Mouse (Mus musculus): ENCODE measurements around the gene Abcb4. TPM values are rescaled to one million over a fixed set of nuclear protein-coding genes. Genes with fewer than 3 reads are reported as not detected.
A peak's percentile ranks its signal among the peaks of the same experiment; 100 is the strongest.

Abcb4 gene
- polyA plus RNA-seq, 1 experiment, result 0.42 TPM

GRCm38 (mm10) chr5:8985470-8985869 lies 92.0 kb downstream of the Abcb4 start:
- Histone ChIP-seq H3K4me1 (ENCODE audit: control insufficient read depth, insufficient read depth, low read length) (no peaks in the 10 kb centered on the region), H3K36me3 (ENCODE audit: control insufficient read depth, insufficient read depth, low read length, poor library complexity, severe bottlenecking) (peaks cover 5% of the 10 kb centered on the region; the same call in 1 of the 2 replicates), H3K9ac (ENCODE audit: low read depth, poor library complexity, severe bottlenecking) (no peak overlapping the region), H3K27ac (ENCODE audit: insufficient read depth, low read length) (no peak overlapping the region), H3K4me3 (ENCODE audit: low read depth, low read length) (no peak overlapping the region), H3K9me3 (replicated peaks; ENCODE audit: control insufficient read depth, insufficient read depth, low read length, poor library complexity, severe bottlenecking) (no peaks in the 10 kb centered on the region), H3K27me3 (ENCODE audit: control insufficient read depth, insufficient read depth, low read length, poor library complexity, severe bottlenecking) (no peaks in the 10 kb centered on the region)
- TF ChIP-seq EP300 (IDR thresholded peaks at IDR 0.05; ENCODE audit: insufficient read depth, low read depth, low read length) (no peak), POLR2A (IDR thresholded peaks at IDR 0.05; ENCODE audit: insufficient read depth, low read length) (no peak)

GRCm38 (mm10) chr5:8987925-8988324 lies 94.4 kb downstream of the Abcb4 start:
- H3K27ac ChIP-seq (ENCODE audit: insufficient read depth, low read length), result no peak overlapping the region
- H3K36me3 ChIP-seq (ENCODE audit: control insufficient read depth, insufficient read depth, low read length, poor library complexity, severe bottlenecking), result 0 out of 2 replicates have a peak, but pooled peaks cover 5% of the 10 kb centered on the region
- no peak overlapping the region for H3K9ac ChIP-seq (ENCODE audit: low read depth, poor library complexity, severe bottlenecking)
- H3K27me3 ChIP-seq (ENCODE audit: control insufficient read depth, insufficient read depth, low read length, poor library complexity, severe bottlenecking), result no peaks in the 10 kb centered on the region
- H3K9me3 ChIP-seq (replicated peaks; ENCODE audit: control insufficient read depth, insufficient read depth, low read length, poor library complexity, severe bottlenecking), result no peaks in the 10 kb centered on the region
- no peaks in the 10 kb centered on the region for H3K4me1 ChIP-seq (ENCODE audit: control insufficient read depth, insufficient read depth, low read length)
- no peak overlapping the region for H3K4me3 ChIP-seq (ENCODE audit: low read depth, low read length)
- TF ChIP-seq CTCF (IDR thresholded peaks at IDR 0.05; ENCODE audit: low read depth, low read length), result no peak
- no peak for TF ChIP-seq EP300 (IDR thresholded peaks at IDR 0.05; ENCODE audit: insufficient read depth, low read depth, low read length)
- no peak for TF ChIP-seq POLR2A (IDR thresholded peaks at IDR 0.05; ENCODE audit: insufficient read depth, low read length)

- H3K4me3 ChIP-seq (ENCODE audit: low read depth, low read length), result no peak overlapping the region
- H3K9me3 ChIP-seq (replicated peaks; ENCODE audit: control insufficient read depth, insufficient read depth, low read length, poor library complexity, severe bottlenecking), result no peaks in the 10 kb centered on the region
- 0 out of 2 replicates have a peak, but pooled peaks cover 5% of the 10 kb centered on the region for H3K36me3 ChIP-seq (ENCODE audit: control insufficient read depth, insufficient read depth, low read length, poor library complexity, severe bottlenecking)
- 0 out of 2 replicates have a peak overlapping the region, but pooled peaks have one; percentile 1 for H3K9ac ChIP-seq (ENCODE audit: low read depth, poor library complexity, severe bottlenecking)
- TF ChIP-seq POLR2A (IDR thresholded peaks at IDR 0.05; ENCODE audit: insufficient read depth, low read length) (no peak), EP300 (IDR thresholded peaks at IDR 0.05; ENCODE audit: insufficient read depth, low read depth, low read length) (no peak), CTCF (IDR thresholded peaks at IDR 0.05; ENCODE audit: low read depth, low read length) (peak; percentile 16)
- no peak overlapping the region for H3K27ac ChIP-seq (ENCODE audit: insufficient read depth, low read length)
- H3K4me1 ChIP-seq (ENCODE audit: control insufficient read depth, insufficient read depth, low read length), result no peaks in the 10 kb centered on the region
- H3K27me3 ChIP-seq (ENCODE audit: control insufficient read depth, insufficient read depth, low read length, poor library complexity, severe bottlenecking), result no peaks in the 10 kb centered on the region
Observed at GRCm38 (mm10) chr5:8990526-8990925, 97.0 kb downstream of the Abcb4 start.

GRCm38 (mm10) chr5:8991626-8992025 lies 98.1 kb downstream of the Abcb4 start:
- Histone ChIP-seq H3K4me3 (ENCODE audit: low read depth, low read length) (peak overlapping the region; percentile 17; the same call in 1 of the 2 replicates), H3K27ac (ENCODE audit: insufficient read depth, low read length) (no peak overlapping the region), H3K27me3 (ENCODE audit: control insufficient read depth, insufficient read depth, low read length, poor library complexity, severe bottlenecking) (no peaks in the 10 kb centered on the region), H3K9ac (ENCODE audit: low read depth, poor library complexity, severe bottlenecking) (no peak overlapping the region), H3K4me1 (ENCODE audit: control insufficient read depth, insufficient read depth, low read length) (no peaks in the 10 kb centered on the region), H3K9me3 (replicated peaks; ENCODE audit: control insufficient read depth, insufficient read depth, low read length, poor library complexity, severe bottlenecking) (no peaks in the 10 kb centered on the region), H3K36me3 (ENCODE audit: control insufficient read depth, insufficient read depth, low read length, poor library complexity, severe bottlenecking) (0 out of 2 replicates have a peak, but pooled peaks cover 2% of the 10 kb centered on the region)
- TF ChIP-seq POLR2A (IDR thresholded peaks at IDR 0.05; ENCODE audit: insufficient read depth, low read length), result no peak
- TF ChIP-seq CTCF (IDR thresholded peaks at IDR 0.05; ENCODE audit: low read depth, low read length), result no peak
- no peak for TF ChIP-seq EP300 (IDR thresholded peaks at IDR 0.05; ENCODE audit: insufficient read depth, low read depth, low read length)

- H3K9me3 ChIP-seq (replicated peaks; ENCODE audit: control insufficient read depth, insufficient read depth, low read length, poor library complexity, severe bottlenecking), result no peaks in the 10 kb centered on the region
- TF ChIP-seq EP300 (IDR thresholded peaks at IDR 0.05; ENCODE audit: insufficient read depth, low read depth, low read length) (no peak), POLR2A (IDR thresholded peaks at IDR 0.05; ENCODE audit: insufficient read depth, low read length) (no peak), CTCF (IDR thresholded peaks at IDR 0.05; ENCODE audit: low read depth, low read length) (no peak)
- peak overlapping the region; percentile 96 for H3K4me3 ChIP-seq (ENCODE audit: low read depth, low read length)
- H3K36me3 ChIP-seq (ENCODE audit: control insufficient read depth, insufficient read depth, low read length, poor library complexity, severe bottlenecking), result no peaks in the 10 kb centered on the region
- H3K4me1 ChIP-seq (ENCODE audit: control insufficient read depth, insufficient read depth, low read length), result no peaks in the 10 kb centered on the region
- no peaks in the 10 kb centered on the region for H3K27me3 ChIP-seq (ENCODE audit: control insufficient read depth, insufficient read depth, low read length, poor library complexity, severe bottlenecking)
- H3K9ac ChIP-seq (ENCODE audit: low read depth, poor library complexity, severe bottlenecking), result peak overlapping the region; percentile 66
- H3K27ac ChIP-seq (ENCODE audit: insufficient read depth, low read length), result no peak overlapping the region
Observed at GRCm38 (mm10) chr5:8995966-8996685, 102.6 kb downstream of the Abcb4 start.

All from ES-Bruce4 (cell line).